Mouse (Mus musculus) urinary bladder, adult 2 months (tissue): ENCODE results near the gene Usp25. TPM values are rescaled to one million over a fixed set of nuclear protein-coding genes. Genes with fewer than 3 reads are reported as not detected.

Experiments used
- DNase-seq: peaks from one replicate; pipeline ENCODE4 v3.0.0; 2022; ENCODE audit warnings: low spot score
- polyA plus RNA-seq: library from polyadenylated mRNA; depleted of rRNA; stranded (reverse); fragments of >200 nt; gene quantifications from 2 replicates; pipeline ENCODE4 v1.2.3, GENCODE M21; 2012

Gene Usp25
- polyA plus RNA-seq, 1 experiment = 36.1 TPM

DNA sequence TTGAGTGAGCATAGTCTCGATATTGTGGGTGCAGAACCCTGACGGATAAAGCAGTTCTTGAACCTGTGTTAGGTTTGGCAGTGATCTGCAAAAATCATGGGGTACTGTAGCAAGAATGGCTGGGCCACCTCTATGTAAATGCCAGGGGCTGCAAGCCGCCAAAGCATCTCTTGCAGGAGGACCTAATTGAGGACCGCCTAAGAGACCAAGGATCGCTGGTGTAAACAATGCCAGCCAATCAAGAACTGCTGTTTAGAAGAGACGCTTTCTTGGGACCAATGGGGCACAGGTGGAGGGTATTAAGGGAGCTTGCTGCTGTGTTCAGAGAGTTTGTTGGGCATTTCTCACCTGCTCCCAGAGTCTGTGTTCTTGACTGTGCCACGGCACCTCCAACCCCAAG lies 127.1 kb downstream of the Usp25 start:
- DNase-seq = no peak

DNA sequence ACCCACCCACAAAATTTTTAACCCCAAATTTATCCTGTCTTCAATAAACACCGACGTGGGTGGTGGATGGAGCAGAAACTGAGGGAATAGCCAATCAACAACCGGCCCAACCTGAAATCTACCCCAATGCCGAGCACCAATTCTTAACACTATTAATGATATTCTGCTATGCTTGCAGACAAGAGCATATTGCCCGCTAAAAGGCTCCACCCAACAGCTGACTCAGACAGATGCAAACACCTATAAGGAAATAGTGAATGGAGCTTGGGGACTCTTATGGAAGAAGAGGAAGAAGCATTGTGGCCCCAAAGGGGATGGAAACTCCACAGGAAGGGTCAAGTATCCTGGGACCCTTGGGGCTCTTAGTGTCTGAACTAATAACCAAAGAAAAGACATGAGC lies 133.3 kb downstream of the Usp25 start:
- no peak for DNase-seq

DNA sequence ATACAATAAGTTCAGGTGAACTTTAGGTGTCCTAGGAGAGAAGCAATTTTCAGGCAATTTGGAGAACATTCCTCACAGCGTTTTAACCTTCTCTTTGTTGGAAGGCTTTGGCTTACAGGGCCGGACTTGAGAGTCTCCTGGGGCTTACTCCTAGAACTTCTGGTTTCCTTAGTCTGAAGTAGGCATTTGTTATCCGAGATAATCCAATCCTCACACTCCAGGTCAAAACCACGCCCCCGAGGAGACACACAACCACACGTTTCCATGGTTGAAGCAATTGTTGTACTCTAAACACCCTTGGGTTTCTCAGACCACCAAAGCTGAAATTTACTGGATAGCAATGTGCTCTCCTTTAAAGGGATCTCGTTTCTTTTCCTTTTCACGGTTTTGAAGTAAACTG lies 136.8 kb downstream of the Usp25 start:
- DNase-seq = no peak

DNA sequence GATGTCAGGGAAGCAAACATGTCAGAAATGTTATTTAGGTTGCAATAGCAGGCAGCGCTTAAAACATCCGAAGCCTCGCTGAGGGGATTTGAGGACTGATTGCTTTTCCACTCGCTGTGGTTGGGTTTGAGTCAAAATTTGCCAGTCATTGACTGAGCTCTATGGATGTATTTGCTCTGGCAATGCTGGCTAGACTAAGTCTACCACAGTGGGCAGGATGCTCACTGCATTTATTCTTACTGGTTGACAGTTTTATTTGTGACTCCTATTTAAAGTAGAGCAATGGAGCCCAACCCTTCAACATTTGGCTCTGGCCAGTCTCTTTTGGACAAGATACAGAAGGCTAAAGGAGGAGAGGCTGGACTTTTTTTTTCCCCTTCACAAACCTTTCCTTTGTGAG lies 137.4 kb downstream of the Usp25 start:
- DNase-seq = no peak

DNA sequence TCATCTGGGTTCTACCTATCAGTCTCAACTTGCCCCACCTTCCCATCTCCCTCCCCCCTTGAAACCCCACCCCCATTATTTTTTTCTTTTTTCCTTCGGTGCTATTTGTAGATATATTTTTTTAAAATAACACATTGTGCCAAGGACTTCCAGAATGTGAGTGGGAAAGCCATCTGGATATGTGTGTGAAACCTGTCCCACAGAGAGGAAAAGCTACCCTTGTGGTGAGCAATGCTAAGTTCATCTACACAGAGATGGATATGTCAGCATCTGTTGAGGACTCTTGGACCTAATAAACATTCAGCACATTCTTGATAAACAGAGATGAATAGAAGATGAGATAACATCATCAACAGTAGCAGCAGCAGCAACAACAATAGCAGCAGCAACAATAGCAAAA lies 138.8 kb downstream of the Usp25 start:
- DNase-seq = no peak

- no peak for DNase-seq
These were observed 139.8 kb downstream of the Usp25 start for GRCm38 (mm10) chr16:77153216-77153715.

- no peak for DNase-seq
These were observed 140.3 kb downstream of the Usp25 start for GRCm38 (mm10) chr16:77153815-77154214.

- DNase-seq = no peak
These were observed 141.3 kb downstream of the Usp25 start for GRCm38 (mm10) chr16:77154831-77155230.
